In genomic region chr1:79860411-79861039, GRCm38 (mm10) we compare ENCODE assay signal across 10 mouse cellular contexts. TPM values are rescaled to one million over a fixed set of nuclear protein-coding genes. Genes with fewer than 3 reads are reported as not detected.
DNase-seq lines count a peak whose midpoint lies in the region; ATAC-seq lines count a peak whose summit lies in the region.
"Had no signal": no experiment of that assay in that cellular context is flagged by ENCODE, and none has a peak within 500 bp of the region (broad histone marks: within the 10 kb centered on the region; RNA-seq: fewer than 3 reads in every experiment).

No protein-coding gene starts in this region.

- intact Hi-C loops in left cerebral cortex, postnatal 10 days (cut with DNase I), result no loop called here

- no peak overlapping the region for H3K9ac ChIP-seq in embryonic facial prominence, embryonic 12.5 days
- no peak overlapping the region for H3K9ac ChIP-seq in hindbrain, embryonic 13.5 days
- H3K9ac ChIP-seq in midbrain, embryonic 14.5 days (replicated peaks; ENCODE audit: low read length), result no peak overlapping the region
- H3K9ac ChIP-seq: liver, embryonic 13.5 days had no signal

- WGBS in embryonic facial prominence, embryonic 12.5 days, result 33% methylated on average over 12 of the region's 12 CpGs
- WGBS in embryonic facial prominence, embryonic 10.5 days, result 53% methylated on average over 12 of the region's 12 CpGs
- whole genome bisulfite sequencing in hindbrain, embryonic 13.5 days, result 44% methylated on average over 12 of the region's 12 CpGs
- WGBS in midbrain, embryonic 14.5 days, result 23% methylated on average over 12 of the region's 12 CpGs

- peak overlapping the region; percentile 52 for H3K27ac ChIP-seq in embryonic facial prominence, embryonic 12.5 days
- H3K27ac ChIP-seq in embryonic facial prominence, embryonic 10.5 days (replicated peaks), result no peak overlapping the region
- H3K27ac ChIP-seq in hindbrain, embryonic 13.5 days, result peak overlapping the region; percentile 85
- no peak overlapping the region; the same call in 1 of the 2 replicates for H3K27ac ChIP-seq in midbrain, embryonic 14.5 days (replicated peaks; ENCODE audit: low read depth, low read length)
- H3K27ac ChIP-seq: liver, embryonic 13.5 days had no signal

- no peak overlapping the region for H3K4me3 ChIP-seq in embryonic facial prominence, embryonic 12.5 days
- no peak overlapping the region for H3K4me3 ChIP-seq in embryonic facial prominence, embryonic 10.5 days
- H3K4me3 ChIP-seq in hindbrain, embryonic 13.5 days, result no peak overlapping the region
- H3K4me3 ChIP-seq in midbrain, embryonic 14.5 days (replicated peaks; ENCODE audit: low read depth, low read length), result no peak overlapping the region
- H3K4me3 ChIP-seq: liver, embryonic 13.5 days had no signal

- no peaks in the 10 kb centered on the region for H3K27me3 ChIP-seq in embryonic facial prominence, embryonic 12.5 days
- H3K27me3 ChIP-seq in embryonic facial prominence, embryonic 10.5 days (replicated peaks; ENCODE audit: low read depth, poor library complexity, severe bottlenecking), result peaks cover 13% of the 10 kb centered on the region; the same call in 1 of the 2 replicates
- no peaks in the 10 kb centered on the region; the same call in 1 of the 2 replicates for H3K27me3 ChIP-seq in hindbrain, embryonic 13.5 days
- peaks cover 27% of the 10 kb centered on the region for H3K27me3 ChIP-seq in midbrain, embryonic 14.5 days (ENCODE audit: control insufficient read depth, insufficient read depth, low read length)

- no peak for ATAC-seq in embryonic facial prominence, embryonic 12.5 days (ENCODE audit: insufficient number of reproducible peaks, insufficient read depth, low FRiP score, low TSS enrichment)
- peak; percentile 44; the same call in 1 of the 2 replicates for ATAC-seq in hindbrain, embryonic 13.5 days (ENCODE audit: low FRiP score)
- ATAC-seq in midbrain, embryonic 14.5 days (ENCODE audit: low FRiP score, low TSS enrichment), result no peak
- ATAC-seq: CD4-positive, CD25-positive, alpha-beta regulatory T cell, adult 4 months had no signal

- no peaks in the 10 kb centered on the region for H3K36me3 ChIP-seq in embryonic facial prominence, embryonic 12.5 days
- H3K36me3 ChIP-seq in embryonic facial prominence, embryonic 10.5 days (replicated peaks), result no peaks in the 10 kb centered on the region
- no peaks in the 10 kb centered on the region for H3K36me3 ChIP-seq in hindbrain, embryonic 13.5 days
- H3K36me3 ChIP-seq in midbrain, embryonic 14.5 days (ENCODE audit: control insufficient read depth, insufficient read depth, low read length), result no peaks in the 10 kb centered on the region
- H3K36me3 ChIP-seq: liver, embryonic 13.5 days had no signal

- H3K4me2 ChIP-seq in embryonic facial prominence, embryonic 12.5 days (replicated peaks), result no peak overlapping the region
- H3K4me2 ChIP-seq in hindbrain, embryonic 13.5 days, result peak overlapping the region; percentile 21; the same call in 1 of the 2 replicates
- peak overlapping the region; percentile 27 for H3K4me2 ChIP-seq in midbrain, embryonic 14.5 days (ENCODE audit: low read length)
- H3K4me2 ChIP-seq: liver, embryonic 13.5 days had no signal

- DNase-seq in embryonic facial prominence, embryonic 10.5 days (ENCODE audit: low spot score), result no peak
- DNase-seq in left cerebral cortex, postnatal 10 days (ENCODE audit: extremely low spot score in 1 of 2, low spot score in 2 of 2), result peak; percentile 23 to 27
- DNase-seq in left cerebral cortex, adult 11 months (ENCODE audit: low spot score), result no peak
- peak; percentile 58 for DNase-seq in midbrain, embryonic 14.5 days
- DNase-seq in testis, postnatal 14 days (ENCODE audit: low spot score), result no peak
- no peak for DNase-seq in urinary bladder, postnatal 36 days (ENCODE audit: low spot score in 2 of 2)
- DNase-seq: liver, embryonic 13.5 days had no signal

- no peaks in the 10 kb centered on the region for H3K9me3 ChIP-seq in embryonic facial prominence, embryonic 12.5 days
- H3K9me3 ChIP-seq in embryonic facial prominence, embryonic 10.5 days, result no peaks in the 10 kb centered on the region
- H3K9me3 ChIP-seq in hindbrain, embryonic 13.5 days, result no peaks in the 10 kb centered on the region
- H3K9me3 ChIP-seq in midbrain, embryonic 14.5 days (ENCODE audit: control insufficient read depth, low read length), result no peaks in the 10 kb centered on the region
- H3K9me3 ChIP-seq: liver, embryonic 13.5 days had no signal

- H3K4me1 ChIP-seq in embryonic facial prominence, embryonic 12.5 days, result peaks cover 42% of the 10 kb centered on the region
- H3K4me1 ChIP-seq in embryonic facial prominence, embryonic 10.5 days, result peaks cover 55% of the 10 kb centered on the region
- H3K4me1 ChIP-seq in hindbrain, embryonic 13.5 days (replicated peaks), result peaks cover 53% of the 10 kb centered on the region
- peaks cover 22% of the 10 kb centered on the region for H3K4me1 ChIP-seq in midbrain, embryonic 14.5 days (ENCODE audit: control insufficient read depth, insufficient read depth, low read length)

RNA-seq across cellular contexts. Expression of gene Serpine2, which starts 0.5 kb away (rescaled TPM):
- polyA plus RNA-seq in embryonic facial prominence, embryonic 12.5 days (2016; fragmentation: Nextera tagmentation; extraction: Ambion mirVana), result 205 and 228 TPM in 2 replicates
- 77.5 and 101 TPM in 2 replicates for polyA plus RNA-seq in embryonic facial prominence, embryonic 10.5 days (2016; fragmentation: Nextera tagmentation; extraction: Ambion mirVana)
- 100 to 1,000 TPM; 186 to 189 TPM for total RNA-seq in left cerebral cortex, postnatal 10 days (2021)
- polyA plus RNA-seq in hindbrain, embryonic 13.5 days (2015; fragmentation: Nextera tagmentation; extraction: Ambion mirVana), result 210 and 215 TPM in 2 replicates
- polyA plus RNA-seq in midbrain, embryonic 14.5 days (2014; fragmentation: Nextera tagmentation; extraction: Ambion mirVana), result 199 and 214 TPM in 2 replicates

Comparison
In these comparisons a context has a peak if more than half of its experiments do, and no peak if none do; other contexts are left out.
1. H3K27ac ChIP-seq: peak in embryonic facial prominence, embryonic 12.5 days (single experiment) and hindbrain, embryonic 13.5 days (single experiment); none in embryonic facial prominence, embryonic 10.5 days (single experiment) and midbrain, embryonic 14.5 days (single experiment).
2. DNase-seq: peak in left cerebral cortex, postnatal 10 days (2 of 2) and midbrain, embryonic 14.5 days (single experiment); none in embryonic facial prominence, embryonic 10.5 days (single experiment), left cerebral cortex, adult 11 months (single experiment), testis, postnatal 14 days (single experiment) and urinary bladder, postnatal 36 days (0 of 2).